Mouse (Mus musculus): ENCODE measurements around the gene Nat8f2.
"Not testable (repeated sequence)": the region's sequence is repeated elsewhere in the genome, so short reads cannot be mapped to it uniquely, and the experiment has no call there.

GRCm38 (mm10) chr6:85866166-85866565 is 2.8 kb downstream of the Nat8f2 start:
- not testable (repeated sequence) for TF ChIP-seq EP300 (optimal IDR thresholded peaks at IDR 0.05); CTCF (IDR thresholded peaks at IDR 0.05; ENCODE audit: low read depth)

Data from stomach, postnatal 0 days (tissue).